Mouse (Mus musculus) myocyte (in vitro differentiated cells): ENCODE measurements at regions not wholly inside any gene's neighbourhood (a gene's known extent, or its start where the extent isn't known, plus 50 kb on each side); places are given as distances from the start of the nearest gene placed in this dataset.

Experiments
- H3K27me3 ChIP-seq: one replicate; pipeline ENCODE4 v1.6.1; 2011; ENCODE audit not compliant: control insufficient read depth, insufficient read depth, insufficient read length
- H3K36me3 ChIP-seq: one replicate; pipeline ENCODE4 v1.6.1; 2011; ENCODE audit not compliant: control insufficient read depth, insufficient read depth
- H3K4me2 ChIP-seq: one replicate; pipeline ENCODE4 v1.6.1; 2011; ENCODE audit warnings: low read depth, control low read depth
- H3K4me3 ChIP-seq: one replicate; pipeline ENCODE4 v1.5.1; 2011; ENCODE audit warnings: mild to moderate bottlenecking, control low read depth, moderate library complexity
- H3K79me2 ChIP-seq: one replicate; pipeline ENCODE4 v1.6.1; 2011; ENCODE audit not compliant: control insufficient read depth, insufficient read depth
- H3ac ChIP-seq: one replicate; pipeline ENCODE4 v1.6.1; 2011; ENCODE audit not compliant: control insufficient read depth, insufficient read length
- CEBPB ChIP-seq: IDR thresholded peaks from 2 replicates; pipeline ENCODE4 v1.6.1; 2011; ENCODE audit warnings: mild to moderate bottlenecking, moderate library complexity; ENCODE audit not compliant: poor library complexity, insufficient read depth, severe bottlenecking
- E2F4 ChIP-seq: IDR thresholded peaks from one replicate; pipeline ENCODE4 v1.6.1; 2011; ENCODE audit warnings: mild to moderate bottlenecking, control low read depth, moderate library complexity; ENCODE audit not compliant: insufficient read depth
- MAX ChIP-seq: IDR thresholded peaks from one replicate; pipeline ENCODE4 v1.6.1; 2011; ENCODE audit warnings: low read depth, mild to moderate bottlenecking, control low read depth
- MYOD1 ChIP-seq, 3 experiments: IDR thresholded peaks; one replicate each; pipeline ENCODE4 v1.6.1; 2011; ENCODE audit warnings: control low read depth in 2 of 3, low read depth in 2 of 3, mild to moderate bottlenecking in 2 of 3, moderate library complexity in 1 of 3; ENCODE audit not compliant: insufficient read length in 2 of 3, control insufficient read depth in 1 of 3
- MYOG ChIP-seq, 3 experiments: IDR thresholded peaks; one replicate each; pipeline ENCODE4 v1.6.1; 2011; ENCODE audit warnings: control low read depth in 2 of 3, low read depth in 2 of 3, mild to moderate bottlenecking in 2 of 3; ENCODE audit not compliant: insufficient read length in 2 of 3, control insufficient read depth in 1 of 3, insufficient read depth in 1 of 3
- POLR2A ChIP-seq: IDR thresholded peaks from one replicate; pipeline ENCODE4 v1.6.1; 2011; ENCODE audit warnings: low read depth, mild to moderate bottlenecking, control low read depth, moderate library complexity; ENCODE audit not compliant: insufficient read length
- POLR2AphosphoS2 ChIP-seq: IDR thresholded peaks from one replicate; pipeline ENCODE4 v1.6.1; 2011; ENCODE audit warnings: low read depth, control low read depth; ENCODE audit not compliant: insufficient read length
- REST ChIP-seq: IDR thresholded peaks from one replicate; pipeline ENCODE4 v1.6.1; 2011; ENCODE audit warnings: mild to moderate bottlenecking, control low read depth, moderate library complexity; ENCODE audit not compliant: insufficient read depth, insufficient read length
- SRF ChIP-seq: IDR thresholded peaks from one replicate; pipeline ENCODE4 v1.6.1; 2011; ENCODE audit warnings: low read depth; ENCODE audit not compliant: control insufficient read depth, insufficient read length
- TCF12 ChIP-seq: IDR thresholded peaks from one replicate; pipeline ENCODE4 v1.6.1; 2011; ENCODE audit warnings: mild to moderate bottlenecking, control low read depth; ENCODE audit not compliant: poor library complexity, insufficient read depth, severe bottlenecking
- TCF3 ChIP-seq: IDR thresholded peaks from one replicate; pipeline ENCODE4 v1.6.1; 2011; ENCODE audit warnings: low read depth, control low read depth; ENCODE audit not compliant: insufficient read length
- USF1 ChIP-seq: IDR thresholded peaks from one replicate; pipeline ENCODE4 v1.6.1; 2011; ENCODE audit warnings: low read depth, mild to moderate bottlenecking, control low read depth, moderate library complexity

GRCm38 (mm10) chr3:113811790-113812189 lies 181.8 kb upstream of the Rnpc3 start:
- Histone ChIP-seq H3K4me3 (no peak overlapping the region), H3K79me2 (no peaks in the 10 kb centered on the region), H3ac (no peak overlapping the region), H3K36me3 (no peaks in the 10 kb centered on the region), H3K27me3 (no peaks in the 10 kb centered on the region), H3K4me2 (no peak overlapping the region)
- no peak for TF ChIP-seq TCF3
- no peak for TF ChIP-seq SRF
- no peak for TF ChIP-seq TCF12
- no peak for TF ChIP-seq MYOD1 (IDR thresholded peaks at IDR 0.05; ENCODE audit: control insufficient read depth in 1 of 3, insufficient read length in 2 of 3, low read depth in 2 of 3)
- TF ChIP-seq POLR2A = no peak
- no peak for TF ChIP-seq MYOG (IDR thresholded peaks at IDR 0.05; ENCODE audit: control insufficient read depth in 1 of 3, insufficient read depth in 1 of 3, insufficient read length in 2 of 3, low read depth in 2 of 3)

GRCm38 (mm10) chr3:113859421-113859820 lies 170.9 kb upstream of the Col11a1 start:
- H3K4me3 ChIP-seq = no peak overlapping the region
- H3K27me3 ChIP-seq = no peaks in the 10 kb centered on the region
- H3ac ChIP-seq = no peak overlapping the region
- H3K79me2 ChIP-seq = no peaks in the 10 kb centered on the region
- no peak for TF ChIP-seq MYOD1 (IDR thresholded peaks at IDR 0.05; ENCODE audit: control insufficient read depth in 1 of 3, insufficient read length in 2 of 3, low read depth in 2 of 3)
- no peak for TF ChIP-seq TCF3
- TF ChIP-seq MYOG (IDR thresholded peaks at IDR 0.05; ENCODE audit: control insufficient read depth in 1 of 3, insufficient read depth in 1 of 3, insufficient read length in 2 of 3, low read depth in 2 of 3) = no peak
- TF ChIP-seq POLR2A = no peak
- TF ChIP-seq SRF = no peak
- no peak for TF ChIP-seq E2F4
- TF ChIP-seq CEBPB = no peak
- no peak for TF ChIP-seq USF1
- TF ChIP-seq POLR2AphosphoS2 = no peak
- no peak for TF ChIP-seq MAX
- no peak for TF ChIP-seq REST
- no peak for TF ChIP-seq TCF12
- H3K36me3 ChIP-seq = no peaks in the 10 kb centered on the region
- H3K4me2 ChIP-seq = no peak overlapping the region

- no peaks in the 10 kb centered on the region for H3K79me2 ChIP-seq
- H3K4me3 ChIP-seq = no peak overlapping the region
- H3K4me2 ChIP-seq = no peak overlapping the region
- TF ChIP-seq SRF (no peak), CEBPB (no peak), POLR2AphosphoS2 (no peak), MYOD1 (IDR thresholded peaks at IDR 0.05; ENCODE audit: control insufficient read depth in 1 of 3, insufficient read length in 2 of 3, low read depth in 2 of 3) (no peak)
- no peaks in the 10 kb centered on the region for H3K27me3 ChIP-seq
- H3K36me3 ChIP-seq = no peaks in the 10 kb centered on the region
- H3ac ChIP-seq = no peak overlapping the region
Observed at GRCm38 (mm10) chr3:113860005-113860404, 170.3 kb upstream of the Col11a1 start.

GRCm38 (mm10) chr3:113860426-113860825 lies 169.9 kb upstream of the Col11a1 start:
- Histone ChIP-seq H3K4me2 (no peak overlapping the region), H3K79me2 (no peaks in the 10 kb centered on the region), H3K27me3 (no peaks in the 10 kb centered on the region), H3K4me3 (no peak overlapping the region), H3K36me3 (no peaks in the 10 kb centered on the region), H3ac (no peak overlapping the region)
- TF ChIP-seq TCF12 (no peak), CEBPB (no peak), POLR2A (no peak), USF1 (no peak), POLR2AphosphoS2 (no peak), E2F4 (no peak), MYOD1 (IDR thresholded peaks at IDR 0.05; ENCODE audit: control insufficient read depth in 1 of 3, insufficient read length in 2 of 3, low read depth in 2 of 3) (no peak), TCF3 (no peak), MAX (no peak), REST (no peak), MYOG (IDR thresholded peaks at IDR 0.05; ENCODE audit: control insufficient read depth in 1 of 3, insufficient read depth in 1 of 3, insufficient read length in 2 of 3, low read depth in 2 of 3) (no peak)

GRCm38 (mm10) chr3:113873226-113873625 lies 157.1 kb upstream of the Col11a1 start:
- TF ChIP-seq MYOD1 (IDR thresholded peaks at IDR 0.05; ENCODE audit: control insufficient read depth in 1 of 3, insufficient read length in 2 of 3, low read depth in 2 of 3) = no peak
- TF ChIP-seq TCF3 = no peak
- no peak for TF ChIP-seq MYOG (IDR thresholded peaks at IDR 0.05; ENCODE audit: control insufficient read depth in 1 of 3, insufficient read depth in 1 of 3, insufficient read length in 2 of 3, low read depth in 2 of 3)
- TF ChIP-seq CEBPB = no peak
- TF ChIP-seq USF1 = no peak
- no peak for TF ChIP-seq POLR2A
- no peak for TF ChIP-seq SRF
- TF ChIP-seq MAX = no peak
- no peak for TF ChIP-seq TCF12
- Histone ChIP-seq H3K4me2 (peak overlapping the region; percentile 18), H3K36me3 (no peaks in the 10 kb centered on the region)

More at GRCm38 (mm10) chr3:113873226-113873625, 157.1 kb upstream of the Col11a1 start:
- no peaks in the 10 kb centered on the region for H3K27me3 ChIP-seq
- H3K79me2 ChIP-seq = no peaks in the 10 kb centered on the region
- H3ac ChIP-seq = no peak overlapping the region
- H3K4me3 ChIP-seq = no peak overlapping the region
